Mouse (Mus musculus): ENCODE measurements around the gene Trim38. TPM values are rescaled to one million over a fixed set of nuclear protein-coding genes. Genes with fewer than 3 reads are reported as not detected.

The Trim38 gene
- total RNA-seq, 2 experiments from 2014 or later = not detected

DNA sequence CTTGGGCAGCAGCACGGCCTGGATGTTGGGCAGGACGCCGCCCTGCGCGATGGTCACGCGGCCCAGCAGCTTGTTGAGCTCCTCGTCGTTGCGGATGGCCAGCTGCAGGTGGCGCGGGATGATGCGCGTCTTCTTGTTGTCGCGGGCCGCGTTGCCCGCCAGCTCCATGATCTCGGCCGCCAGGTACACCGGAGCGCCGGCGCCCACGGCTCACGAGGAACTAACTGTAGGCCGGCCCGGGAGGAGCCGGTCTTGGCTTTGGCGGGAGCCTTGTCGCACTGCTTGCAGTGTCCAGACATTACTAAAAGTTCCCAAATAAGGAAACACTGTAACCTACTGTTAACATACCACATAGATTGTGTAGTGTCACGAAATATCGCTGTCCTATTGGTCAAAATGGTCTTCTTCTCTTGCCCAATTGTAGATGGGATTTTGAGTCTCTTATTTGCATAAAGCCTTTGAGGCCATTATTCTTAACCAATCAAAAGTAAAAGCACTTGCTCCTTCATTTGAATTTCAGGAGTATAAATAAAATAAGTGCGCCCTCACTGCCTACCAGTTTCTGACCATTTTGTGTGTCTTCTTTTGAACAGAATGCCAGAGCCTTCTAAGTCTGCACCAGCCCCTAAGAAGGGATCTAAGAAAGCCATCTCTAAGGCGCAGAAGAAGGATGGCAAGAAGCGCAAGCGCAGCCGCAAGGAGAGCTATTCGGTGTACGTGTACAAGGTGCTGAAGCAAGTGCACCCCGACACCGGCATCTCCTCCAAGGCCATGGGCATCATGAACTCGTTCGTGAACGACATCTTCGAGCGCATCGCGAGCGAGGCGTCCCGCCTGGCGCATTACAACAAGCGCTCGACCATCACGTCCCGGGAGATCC, 23.3 kb upstream of the Trim38 start, which contains the start of gene Hist1h2bb:
Gene Hist1h2bb (plus strand): TSS at position 534 of the 880 bp plus-strand sequence.
- DNase-seq (ENCODE audit: low spot score in 2 of 2) = peak in 1 of 2 experiments; percentile 57

DNA sequence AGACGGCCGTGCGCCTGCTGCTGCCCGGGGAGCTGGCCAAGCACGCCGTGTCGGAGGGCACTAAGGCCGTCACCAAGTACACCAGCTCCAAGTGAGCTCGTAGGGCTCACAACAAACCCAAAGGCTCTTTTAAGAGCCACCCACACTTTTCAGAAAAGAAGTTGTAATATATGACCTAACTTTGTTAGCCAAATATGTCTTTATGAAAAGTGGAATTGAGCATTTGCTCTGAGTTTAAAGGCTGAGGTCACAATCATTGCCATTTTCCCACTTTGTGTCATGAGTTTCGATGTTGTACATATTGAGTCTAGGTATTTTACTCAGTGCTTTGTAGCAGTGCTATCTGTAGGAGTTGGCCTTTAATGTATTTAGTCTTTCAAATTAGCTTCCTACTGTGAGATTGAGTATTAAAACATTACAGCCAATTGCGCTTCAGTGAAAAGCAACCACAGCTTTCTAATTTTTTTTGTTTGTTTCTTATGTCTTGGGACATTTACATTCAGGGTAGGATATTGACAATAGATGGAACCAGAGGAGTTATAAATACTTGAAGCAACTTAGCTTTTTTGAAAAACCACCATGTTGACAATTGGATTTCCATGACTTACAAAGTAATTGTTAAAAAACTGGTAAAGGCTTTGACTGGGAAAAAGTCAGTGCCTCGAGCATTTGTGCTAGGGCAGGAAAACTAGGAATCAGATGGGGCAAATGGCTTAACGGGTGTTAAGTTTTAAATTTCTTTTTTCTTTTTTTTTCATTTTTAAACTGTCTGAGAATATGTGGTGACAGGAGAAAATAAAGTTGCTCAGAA, 22.4 kb upstream of the Trim38 start:
- no peak for DNase-seq (ENCODE audit: low spot score in 2 of 2)

DNA sequence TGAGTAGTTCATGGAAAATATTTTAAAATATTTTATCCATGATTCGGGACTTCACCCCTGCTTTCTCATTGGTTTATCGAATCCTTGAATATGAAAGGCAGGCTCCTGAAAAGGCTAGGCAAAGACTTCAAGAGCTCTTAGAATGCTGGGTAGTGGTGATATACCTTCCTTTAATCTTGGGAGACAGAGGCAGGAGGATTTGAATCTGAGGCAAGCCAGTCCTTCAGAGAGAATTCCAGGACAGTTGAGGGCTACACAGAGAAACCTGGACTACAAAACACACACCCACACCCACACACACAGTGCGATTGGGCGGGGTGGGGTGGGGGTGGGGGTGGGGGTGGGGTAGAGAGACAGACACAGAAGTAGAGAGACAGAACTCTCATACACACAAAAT, 21.8 kb upstream of the Trim38 start:
- no peak for DNase-seq (ENCODE audit: low spot score in 2 of 2)

DNA sequence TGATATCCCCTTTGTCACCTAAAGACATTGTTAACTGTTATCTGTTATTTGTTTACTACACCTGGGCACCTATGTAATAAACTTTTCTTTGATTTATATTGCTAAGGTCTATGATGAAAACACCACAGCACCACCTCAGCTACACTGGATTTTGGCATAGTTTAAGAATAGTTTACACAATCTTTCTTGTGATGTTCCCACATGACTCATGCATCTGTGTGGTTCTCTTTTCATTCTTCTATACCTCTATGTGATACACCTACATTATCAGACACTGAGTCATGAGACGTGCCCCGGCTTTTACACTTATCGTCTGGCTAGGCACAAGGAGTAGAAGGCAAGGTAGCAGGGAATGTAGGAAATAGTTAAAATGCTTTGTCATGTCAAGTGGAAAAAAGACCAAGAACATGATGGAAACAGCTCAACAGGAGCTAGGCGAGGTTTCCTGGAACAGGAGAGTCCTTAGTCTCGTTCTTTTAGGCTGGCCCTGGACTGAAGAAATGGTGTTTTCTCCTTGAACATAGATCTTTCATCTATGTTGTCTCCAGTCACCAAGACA, 20.1 kb upstream of the Trim38 start:
- DNase-seq (ENCODE audit: low spot score in 2 of 2) = no peak

GRCm38 (mm10) chr13:23750839-23751477, 18.8 kb upstream of the Trim38 start, which contains the start of gene Hist1h2ab:
Gene Hist1h2ab, plus strand, starts transcription at chr13:23751126.
- DNase-seq (ENCODE audit: low spot score in 2 of 2) = peak in 1 of 2 experiments; percentile 46

- DNase-seq (ENCODE audit: low spot score in 2 of 2) = no peak
Measured at GRCm38 (mm10) chr13:23751478-23751956, 18.2 kb upstream of the Trim38 start.

GRCm38 (mm10) chr13:23752067-23752741, 17.5 kb upstream of the Trim38 start, which contains the start of gene Hist1h3b:
Gene Hist1h3b, plus strand, starts transcription at chr13:23752267.
- peak; percentile 61 to 89 for DNase-seq (ENCODE audit: low spot score in 2 of 2)

DNA sequence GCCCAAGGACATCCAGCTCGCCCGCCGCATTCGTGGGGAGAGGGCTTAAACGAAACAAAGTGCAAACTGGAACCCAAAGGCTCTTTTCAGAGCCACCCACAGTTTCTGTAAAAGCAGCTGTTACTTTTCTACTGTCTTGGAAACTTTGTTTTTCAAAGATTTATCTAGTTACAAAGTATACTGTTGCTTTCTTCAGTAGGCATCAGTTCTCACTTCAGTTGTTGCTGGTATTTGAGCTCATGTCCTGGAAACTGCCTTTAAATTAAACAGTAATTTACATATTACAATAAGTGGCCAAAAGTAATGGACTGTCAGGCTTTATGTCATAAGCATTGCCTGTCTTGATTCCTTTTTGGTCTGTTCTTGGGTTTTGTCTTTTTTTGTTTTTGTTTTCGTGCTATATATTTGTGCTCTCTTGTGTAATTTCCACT, 17.0 kb upstream of the Trim38 start:
- DNase-seq (ENCODE audit: low spot score in 2 of 2) = no peak

GRCm38 (mm10) chr13:23753314-23754078, 16.2 kb upstream of the Trim38 start:
- no peak for DNase-seq (ENCODE audit: low spot score in 2 of 2)

DNA sequence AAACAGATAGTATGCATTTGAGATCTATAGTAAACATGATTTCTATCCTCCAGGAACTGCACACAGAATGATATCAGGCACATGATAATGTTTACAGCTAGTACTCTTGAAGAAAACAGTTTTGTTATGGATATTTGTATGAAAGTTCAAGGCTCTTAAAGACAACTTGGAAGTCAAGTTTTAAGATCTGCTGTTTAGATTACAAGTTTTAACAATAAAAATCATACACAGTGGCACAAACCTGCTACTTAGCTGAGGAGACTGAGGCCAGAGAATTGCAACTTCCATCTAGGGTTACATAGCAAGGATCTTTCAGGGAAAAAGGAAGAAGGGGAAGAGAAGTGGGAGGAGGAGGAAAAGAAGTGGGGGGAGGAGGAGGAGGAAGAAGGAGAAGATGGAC, 14.7 kb upstream of the Trim38 start:
- no peak for DNase-seq (ENCODE audit: low spot score in 2 of 2)

- peak; percentile 56 to 81 for DNase-seq (ENCODE audit: low spot score in 2 of 2)
Measured at GRCm38 (mm10) chr13:23756790-23757189, 12.9 kb upstream of the Trim38 start, which contains the start of gene Hist1h4b. Gene Hist1h4b, plus strand, starts transcription at chr13:23757013.

- DNase-seq (ENCODE audit: low spot score in 2 of 2) = no peak
Measured at GRCm38 (mm10) chr13:23757211-23757773, 12.4 kb upstream of the Trim38 start.

DNA sequence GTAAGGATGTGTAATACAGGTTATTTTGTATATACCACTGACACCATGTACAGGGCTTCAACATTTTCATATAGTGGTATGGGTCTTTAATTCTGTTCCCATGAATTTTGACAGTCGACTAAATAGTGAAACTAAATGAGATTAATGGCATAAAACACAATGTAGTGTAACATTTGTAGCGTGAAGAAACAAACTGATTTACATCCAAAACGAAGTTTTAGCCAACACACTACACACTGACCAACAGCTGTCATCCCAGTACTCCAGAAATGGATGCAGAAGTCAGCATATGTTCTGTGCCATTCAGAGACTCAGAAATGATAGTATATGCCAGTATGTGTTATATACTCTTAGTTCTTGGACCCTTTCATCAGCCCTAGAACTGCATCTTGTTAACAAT, 11.8 kb upstream of the Trim38 start:
- no peak for DNase-seq (ENCODE audit: low spot score in 2 of 2)

DNA sequence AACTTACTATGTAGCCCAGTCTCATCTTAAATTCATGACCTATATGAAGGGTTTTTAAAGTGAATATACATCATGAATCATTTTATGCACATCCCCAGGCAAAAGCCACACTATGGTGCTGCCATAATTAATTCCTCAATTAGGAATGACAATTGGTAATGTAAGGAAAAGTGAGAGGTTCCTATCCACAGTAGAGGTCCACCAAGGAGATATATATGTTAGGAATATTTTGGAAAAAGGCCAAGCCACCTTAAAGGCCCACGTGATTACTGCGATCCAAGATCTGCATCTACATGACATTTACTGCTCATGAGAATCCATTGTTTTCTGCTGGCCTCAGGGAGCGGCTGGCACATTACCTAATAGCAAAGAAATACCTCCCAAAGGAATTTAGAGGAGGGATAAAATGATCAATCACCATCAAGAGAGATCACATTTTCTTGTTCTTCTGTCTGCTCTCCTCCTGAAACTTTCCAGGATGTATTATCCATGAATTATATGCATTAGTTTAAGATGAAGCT, 10.4 kb upstream of the Trim38 start:
- no peak for DNase-seq (ENCODE audit: low spot score in 2 of 2)

DNA sequence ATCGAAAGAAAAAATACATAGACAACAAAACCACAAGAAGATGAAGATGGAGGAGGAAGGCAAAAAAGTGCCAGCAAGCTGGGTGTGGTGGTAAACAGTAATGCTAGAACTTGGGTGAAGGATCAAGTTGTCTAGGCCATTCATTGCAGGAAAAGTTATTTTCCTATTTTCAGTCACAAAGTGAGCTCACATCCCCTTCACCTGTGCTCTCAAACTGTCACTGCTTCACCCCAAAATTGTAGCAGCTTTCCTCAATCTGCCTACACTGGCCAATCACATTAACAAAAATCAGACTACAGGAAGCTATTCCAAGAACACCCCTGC, 9.8 kb upstream of the Trim38 start:
- no peak for DNase-seq (ENCODE audit: low spot score in 2 of 2)

GRCm38 (mm10) chr13:23760240-23760971, 9.3 kb upstream of the Trim38 start:
- DNase-seq (ENCODE audit: low spot score in 2 of 2) = no peak

- peak; percentile 97 to 98 for DNase-seq (ENCODE audit: low spot score in 2 of 2)
Measured at GRCm38 (mm10) chr13:23760972-23761864, 8.5 kb upstream of the Trim38 start, which contains the start of gene Hist1h4a. Gene Hist1h4a, minus strand, starts transcription at chr13:23761230.
